Mouse (Mus musculus) heart, adult 2 months (tissue): Measurements from ENCODE around the gene Kcnc3. TPM values are rescaled to one million over a fixed set of nuclear protein-coding genes. Genes with fewer than 3 reads are reported as not detected.

Experiments used
- DNase-seq, 2 experiments: peaks; one replicate each; pipeline ENCODE4 v3.0.0; 2021
- H3K27ac ChIP-seq: fragments of 200-600 bp; 2 replicates; pipeline ENCODE4 v1.8.1; 2022
- H3K27me3 ChIP-seq: fragments of 200-500 bp; 2 replicates; pipeline ENCODE4 v1.6.1; 2012; ENCODE audit warnings: mild to moderate bottlenecking, low read length, inconsistent platforms, mixed read lengths; ENCODE audit not compliant: control insufficient read depth, insufficient read depth
- H3K36me3 ChIP-seq: fragments of 200-500 bp; 2 replicates; pipeline ENCODE4 v1.6.1; 2012; ENCODE audit warnings: low read length, inconsistent platforms; ENCODE audit not compliant: control insufficient read depth, insufficient read depth
- H3K4me1 ChIP-seq: fragments of 200-500 bp; 2 replicates; pipeline ENCODE4 v1.6.1; 2011; ENCODE audit warnings: low read length; ENCODE audit not compliant: control insufficient read depth, insufficient read depth
- H3K4me3 ChIP-seq: fragments of 200-600 bp; 2 replicates; pipeline ENCODE4 v1.8.1; 2022
- H3K79me2 ChIP-seq: fragments of 200-500 bp; replicated peaks from 2 replicates; pipeline ENCODE4 v1.6.1; 2012; ENCODE audit warnings: mild to moderate bottlenecking, inconsistent platforms, low read length, moderate library complexity, mixed read lengths; ENCODE audit not compliant: control insufficient read depth, insufficient read depth
- H3K9ac ChIP-seq: fragments of 200-500 bp; 2 replicates; pipeline ENCODE4 v1.6.1; 2012; ENCODE audit warnings: low read depth, mild to moderate bottlenecking, control low read depth, inconsistent platforms, low read length, mixed read lengths
- CTCF ChIP-seq: fragments of 200-600 bp; IDR thresholded peaks from 2 replicates; pipeline ENCODE4 v1.8.1; 2022; ENCODE audit warnings: antibody characterized with exemption, mild to moderate bottlenecking, moderate library complexity
- EP300 ChIP-seq: fragments of 200-500 bp; IDR thresholded peaks from 2 replicates; pipeline ENCODE4 v1.6.1; 2011; ENCODE audit warnings: low read depth, low read length, control low read depth; ENCODE audit not compliant: insufficient read depth
- POLR2A ChIP-seq: fragments of 200-500 bp; IDR thresholded peaks from 2 replicates; pipeline ENCODE4 v1.6.1; 2011; ENCODE audit warnings: mild to moderate bottlenecking, low read depth, low read length, control low read depth; ENCODE audit not compliant: insufficient read depth
- WGBS: fragments of 180-500 bp; shearing (Covaris S2); methylation state at CpG from one replicate; pipeline ENCODE4 v1.1.7; 2018; 5-methylcytosine and 5-hydroxymethylcytosine counted together
- intact Hi-C: fragments of 180-260 bp; cut with DNase I; formaldehyde crosslinking; loops from one replicate; pipeline ENCODE4 v1.15.1; 2025
- polyA plus RNA-seq: library from polyadenylated mRNA; depleted of rRNA; stranded (reverse); fragments of >200 nt; gene quantifications from 2 replicates; pipeline ENCODE4 v1.2.3, GENCODE M21; 2012
- total RNA-seq, 2 experiments: library from RNA; stranded (reverse); gene quantifications; 2 replicates each; pipeline ENCODE4 v1.2.3; 2021

Kcnc3 gene
- total and polyA plus RNA-seq, 3 experiments, result 2.2 to 3.0 (median 2.9) TPM

GRCm38 (mm10) chr7:44548497-44549087, 41.9 kb upstream of the Kcnc3 start, which contains the start of gene Pold1:
Pold1 (minus strand) TSS chr7:44548849.
- peak within 1 kb of the TSS; percentile 68 for H3K4me3 ChIP-seq
- no peaks in the 10 kb centered on the region for H3K79me2 ChIP-seq
- H3K27me3 ChIP-seq, result no peaks in the 10 kb centered on the region
- intact Hi-C loops, result loop anchor here (1.0 kb wide), 2 partner anchors 27 to 51 kb away; no protein-coding TSS in a partner anchor
- H3K4me1 ChIP-seq, result peaks cover 5% of the 10 kb centered on the region
- peak within 1 kb of the TSS; percentile 68 for H3K27ac ChIP-seq
- TF ChIP-seq POLR2A (0 out of 2 replicates have a peak, but pooled peaks have one; percentile 37), EP300 (0 out of 2 replicates have a peak, but pooled peaks have one; percentile 65), CTCF (peak; percentile 96)
- DNase-seq, result peak; percentile 99 to 100
- WGBS, result under 1% methylated on average over 43 of the region's 43 CpGs
- H3K9ac ChIP-seq, result peak within 1 kb of the TSS; percentile 23
- no peaks in the 10 kb centered on the region for H3K36me3 ChIP-seq

- Histone ChIP-seq H3K4me1 (peaks cover 5% of the 10 kb centered on the region), H3K36me3 (no peaks in the 10 kb centered on the region), H3K27me3 (no peaks in the 10 kb centered on the region), H3K9ac (no peak overlapping the region), H3K79me2 (no peaks in the 10 kb centered on the region), H3K27ac (no peak overlapping the region), H3K4me3 (no peak overlapping the region)
- TF ChIP-seq CTCF, result no peak
- no peak for TF ChIP-seq POLR2A
- TF ChIP-seq EP300, result no peak
- no peak for DNase-seq
- 93% methylated on average over 23 of the region's 23 CpGs for WGBS
- intact Hi-C loops, result loop anchor here (1.0 to 5.0 kb wide), 6 partner anchors 29 to 1152 kb away; partner anchors contain the start of genes 1700028J19Rik, 2410002F23Rik and Vrk3
These were observed 40.6 kb upstream of the Kcnc3 start for GRCm38 (mm10) chr7:44549621-44550408.

- Histone ChIP-seq H3K27me3 (no peaks in the 10 kb centered on the region), H3K4me3 (no peak overlapping the region), H3K4me1 (peaks cover 5% of the 10 kb centered on the region), H3K27ac (no peak overlapping the region), H3K36me3 (no peaks in the 10 kb centered on the region), H3K79me2 (no peaks in the 10 kb centered on the region), H3K9ac (no peak overlapping the region)
- no peak for DNase-seq
- intact Hi-C loops, result loop anchor here (5.0 kb wide), 4 partner anchors 178 to 1152 kb away; partner anchors contain the start of genes 1700028J19Rik, 2410002F23Rik and Vrk3
- no peak for TF ChIP-seq EP300
- TF ChIP-seq POLR2A, result no peak
- no peak for TF ChIP-seq CTCF
- 91% methylated on average over 12 of the region's 12 CpGs for WGBS
These were observed 40.1 kb upstream of the Kcnc3 start for GRCm38 (mm10) chr7:44550409-44550678.

GRCm38 (mm10) chr7:44551301-44551700, 39.2 kb upstream of the Kcnc3 start:
- DNase-seq, result no peak
- Histone ChIP-seq H3K9ac (no peak overlapping the region), H3K4me3 (no peak overlapping the region), H3K79me2 (no peaks in the 10 kb centered on the region), H3K27me3 (no peaks in the 10 kb centered on the region), H3K27ac (no peak overlapping the region), H3K4me1 (peaks cover 5% of the 10 kb centered on the region), H3K36me3 (no peaks in the 10 kb centered on the region)
- intact Hi-C loops, result loop anchor here (5.0 kb wide), 4 partner anchors 179 to 1151 kb away; partner anchors contain the start of genes 1700028J19Rik, 2410002F23Rik and Vrk3
- TF ChIP-seq EP300, result no peak
- no peak for TF ChIP-seq POLR2A
- no peak for TF ChIP-seq CTCF
- 93% methylated on average over 21 of the region's 21 CpGs for WGBS

- Histone ChIP-seq H3K9ac (no peak overlapping the region), H3K27ac (no peak overlapping the region), H3K27me3 (no peaks in the 10 kb centered on the region), H3K79me2 (no peaks in the 10 kb centered on the region), H3K36me3 (no peaks in the 10 kb centered on the region), H3K4me1 (peaks cover 5% of the 10 kb centered on the region), H3K4me3 (no peak overlapping the region)
- TF ChIP-seq EP300 (no peak), CTCF (no peak)
- WGBS, result 83% methylated on average over 22 of the region's 22 CpGs
- intact Hi-C loops, result loop anchor here (5.0 kb wide), 4 partner anchors 179 to 1151 kb away; partner anchors contain the start of genes 1700028J19Rik, 2410002F23Rik and Vrk3
- no peak for DNase-seq
These were observed 38.7 kb upstream of the Kcnc3 start for GRCm38 (mm10) chr7:44551731-44552130.
